Mouse (Mus musculus) C2C12 (cell line): Measurements from ENCODE around the gene Cep57l1. TPM values are rescaled to one million over a fixed set of nuclear protein-coding genes. Genes with fewer than 3 reads are reported as not detected.

Source experiments
- H3K27me3 ChIP-seq: one replicate; pipeline ENCODE4 v1.6.1; 2011; ENCODE audit not compliant: control insufficient read depth, insufficient read depth, insufficient read length
- H3K36me3 ChIP-seq: one replicate; pipeline ENCODE4 v1.6.1; 2011; ENCODE audit not compliant: control insufficient read depth, insufficient read depth
- H3K4me3 ChIP-seq: one replicate; pipeline ENCODE4 v1.5.1; 2011; ENCODE audit warnings: mild to moderate bottlenecking, control low read depth; ENCODE audit not compliant: poor library complexity, insufficient read depth, severe bottlenecking
- H3K79me2 ChIP-seq: one replicate; pipeline ENCODE4 v1.6.1; 2011; ENCODE audit not compliant: control insufficient read depth, insufficient read depth
- H3K79me3 ChIP-seq: one replicate; pipeline ENCODE4 v1.6.1; 2011; ENCODE audit warnings: low read depth, control low read depth
- H3ac ChIP-seq: one replicate; pipeline ENCODE3; 2011; ENCODE audit warnings: low read depth; ENCODE audit not compliant: control insufficient read depth, insufficient read length
- CEBPB ChIP-seq: IDR thresholded peaks from one replicate; pipeline ENCODE4 v1.6.1; 2011; ENCODE audit warnings: low read depth, mild to moderate bottlenecking, control low read depth, moderate library complexity
- CTCF ChIP-seq: IDR thresholded peaks from one replicate; pipeline ENCODE4 v1.5.1; 2011; ENCODE audit not compliant: control insufficient read depth, insufficient read depth, insufficient read length
- FOSL1 ChIP-seq: IDR thresholded peaks from one replicate; pipeline ENCODE4 v1.8.0; 2011; ENCODE audit warnings: mild to moderate bottlenecking, low read length; ENCODE audit not compliant: poor library complexity, insufficient read depth, severe bottlenecking
- MAX ChIP-seq: IDR thresholded peaks from one replicate; pipeline ENCODE4 v1.6.1; 2011; ENCODE audit warnings: mild to moderate bottlenecking, control low read depth
- MYOD1 ChIP-seq: IDR thresholded peaks from one replicate; pipeline ENCODE4 v1.6.1; 2011; ENCODE audit warnings: low read depth; ENCODE audit not compliant: control insufficient read depth, insufficient read length
- MYOG ChIP-seq: IDR thresholded peaks from one replicate; pipeline ENCODE4 v1.6.1; 2011; ENCODE audit not compliant: control insufficient read depth, insufficient read length; ENCODE audit errors: extremely low read depth
- USF1 ChIP-seq: IDR thresholded peaks from one replicate; pipeline ENCODE4 v1.6.1; 2011; ENCODE audit warnings: low read depth, mild to moderate bottlenecking, control low read depth, moderate library complexity
- polyA plus RNA-seq: library from polyadenylated mRNA; unstranded; fragments of >200 nt; fragmentation: generic; extraction: Trizol; gene quantifications from one replicate; pipeline ENCODE4 v1.2.1, GENCODE M21; 2012; ENCODE audit warnings: missing spikeins

The Cep57l1 gene
- polyA plus RNA-seq, 1 experiment: 4.6 TPM

DNA sequence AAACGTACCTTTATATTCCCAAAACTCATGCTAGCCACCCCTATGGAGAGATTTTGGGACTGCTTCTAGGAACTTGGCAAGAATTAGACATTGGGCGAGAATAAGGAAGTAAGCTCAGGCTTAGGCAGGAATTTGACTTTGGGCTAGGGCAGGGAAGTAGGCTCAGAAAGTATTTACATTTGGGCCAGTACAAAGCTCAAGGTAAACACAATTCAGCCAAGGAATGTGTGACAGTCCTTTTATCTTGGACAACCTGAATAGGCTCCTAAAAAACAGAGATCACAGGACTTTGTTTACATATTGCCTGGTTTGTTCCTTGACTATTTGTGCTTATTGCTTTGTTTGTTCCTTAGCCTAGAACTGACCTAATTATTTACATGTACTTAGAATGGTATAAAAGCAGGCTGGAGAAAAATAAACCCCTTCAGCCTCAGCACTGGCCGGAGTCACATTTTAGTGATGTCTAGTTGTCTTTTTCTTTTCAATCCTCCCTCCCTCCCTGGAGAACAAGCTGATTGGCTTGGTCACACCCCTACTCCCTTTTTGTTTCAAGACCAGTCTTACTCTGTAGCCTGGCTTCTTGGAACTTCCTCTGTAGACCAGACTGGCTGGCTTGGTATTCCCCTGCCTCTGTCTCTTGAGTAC lies 45.8 kb downstream of the Cep57l1 start:
- Histone ChIP-seq H3K4me3 (no peak overlapping the region), H3K79me3 (no peaks in the 10 kb centered on the region), H3K36me3 (no peaks in the 10 kb centered on the region), H3ac (no peak overlapping the region), H3K79me2 (no peaks in the 10 kb centered on the region), H3K27me3 (no peaks in the 10 kb centered on the region)
- TF ChIP-seq MYOG: no peak
- TF ChIP-seq FOSL1: no peak
- TF ChIP-seq CTCF: no peak
- no peak for TF ChIP-seq CEBPB
- no peak for TF ChIP-seq MAX
- TF ChIP-seq MYOD1: no peak
- no peak for TF ChIP-seq USF1

DNA sequence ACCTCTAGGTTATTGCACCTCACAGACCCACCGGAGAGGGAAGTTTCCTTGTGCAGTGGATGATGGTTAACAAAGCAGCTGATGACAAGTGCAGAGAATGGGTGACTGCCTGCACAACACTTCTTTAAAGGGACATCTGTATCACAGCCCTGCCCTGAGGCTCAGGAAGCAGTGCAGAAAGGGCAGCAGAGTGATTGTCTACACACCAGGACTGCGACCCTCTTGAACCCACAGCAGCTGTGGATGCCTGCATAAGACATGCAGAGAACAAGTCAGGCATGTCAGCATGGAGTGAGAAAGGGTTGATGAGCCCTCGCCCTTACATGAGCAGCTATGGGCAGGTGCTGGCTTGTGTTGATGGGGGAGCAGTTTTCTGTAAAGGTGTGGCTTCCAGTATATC lies 48.8 kb downstream of the Cep57l1 start:
- Histone ChIP-seq H3K4me3 (no peak overlapping the region), H3K27me3 (no peaks in the 10 kb centered on the region), H3ac (no peak overlapping the region), H3K79me3 (no peaks in the 10 kb centered on the region), H3K36me3 (no peaks in the 10 kb centered on the region), H3K79me2 (no peaks in the 10 kb centered on the region)
- TF ChIP-seq CEBPB (no peak), MYOG (no peak), CTCF (no peak), MYOD1 (no peak), MAX (no peak), FOSL1 (no peak), USF1 (no peak)

DNA sequence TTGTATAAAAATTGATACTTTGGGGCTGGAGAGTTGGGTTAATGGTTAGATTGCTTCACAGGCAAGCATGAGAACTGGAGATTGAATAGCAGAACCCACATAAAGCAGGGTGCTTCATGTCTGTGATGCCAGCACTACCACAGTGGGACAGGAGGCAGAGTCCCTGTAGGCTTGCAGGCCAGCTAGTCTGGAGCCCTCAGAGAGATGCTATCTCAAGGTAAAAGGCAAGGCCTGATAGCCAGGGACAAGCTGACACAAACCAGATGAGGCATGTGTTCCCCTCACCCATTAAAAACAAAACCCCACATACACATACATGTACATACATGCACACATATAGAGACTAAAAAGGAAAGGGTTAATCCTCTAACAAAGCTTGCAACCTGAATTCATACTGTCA lies 51.6 kb downstream of the Cep57l1 start:
- Histone ChIP-seq H3K36me3 (no peaks in the 10 kb centered on the region), H3K79me3 (no peaks in the 10 kb centered on the region), H3ac (no peak overlapping the region), H3K4me3 (no peak overlapping the region), H3K27me3 (no peaks in the 10 kb centered on the region), H3K79me2 (no peaks in the 10 kb centered on the region)
- TF ChIP-seq USF1 (no peak), MYOD1 (no peak), CEBPB (no peak), MAX (no peak), CTCF (no peak), FOSL1 (no peak), MYOG (no peak)

DNA sequence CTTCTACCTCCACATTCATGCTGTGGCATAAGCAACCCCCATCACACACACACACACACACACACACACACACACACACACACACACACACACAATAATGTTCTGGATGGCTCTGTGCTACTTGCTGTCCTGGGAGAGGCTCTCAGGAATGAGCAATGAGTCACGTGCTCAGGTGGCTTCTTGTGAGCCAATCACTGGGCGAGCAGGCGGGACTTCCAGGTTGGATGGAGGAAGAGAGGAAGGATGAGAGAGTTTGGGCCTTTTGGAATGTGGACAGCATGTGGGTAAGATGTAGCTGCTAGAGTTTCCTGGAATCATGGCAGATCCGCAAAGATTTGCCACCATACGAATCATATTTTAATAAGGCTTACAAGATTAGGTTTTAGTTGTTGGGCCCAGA lies 52.4 kb downstream of the Cep57l1 start:
- no peak overlapping the region for H3ac ChIP-seq
- no peaks in the 10 kb centered on the region for H3K79me3 ChIP-seq
- no peaks in the 10 kb centered on the region for H3K79me2 ChIP-seq
- no peaks in the 10 kb centered on the region for H3K27me3 ChIP-seq
- no peak overlapping the region for H3K4me3 ChIP-seq
- TF ChIP-seq FOSL1 (no peak), USF1 (peak; percentile 6)
- H3K36me3 ChIP-seq: no peaks in the 10 kb centered on the region

DNA sequence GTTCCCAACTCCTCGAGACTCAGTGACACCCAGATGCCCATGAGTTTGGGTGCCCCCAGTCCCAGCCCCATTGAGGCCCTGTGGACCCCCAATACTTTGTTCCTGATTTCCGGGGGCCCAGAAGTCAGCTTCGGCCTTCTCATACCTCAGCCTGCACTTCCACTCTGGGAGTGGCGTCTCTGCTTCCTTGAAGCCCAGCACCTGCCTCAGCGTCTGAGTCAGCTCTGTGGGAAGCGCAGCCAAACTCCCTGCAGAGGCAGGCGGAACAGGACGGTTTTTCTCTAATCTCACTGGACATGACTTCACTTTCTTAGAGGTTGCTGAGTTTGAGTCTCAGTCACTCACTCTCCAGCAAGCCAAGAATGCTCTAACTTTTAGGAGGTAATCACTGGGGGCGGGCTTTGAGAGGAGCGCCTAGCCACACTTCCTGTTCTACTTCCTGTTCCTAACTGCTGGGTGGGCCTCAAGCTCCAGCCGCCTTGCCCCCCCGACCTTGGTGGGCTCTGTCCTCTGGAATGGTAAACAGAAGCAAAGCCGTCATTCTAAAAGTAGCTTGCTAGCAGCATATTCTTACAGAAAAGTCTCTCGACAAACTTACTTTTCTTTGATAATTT lies 57.7 kb downstream of the Cep57l1 start:
- Histone ChIP-seq H3K36me3 (no peaks in the 10 kb centered on the region), H3K79me2 (no peaks in the 10 kb centered on the region), H3K4me3 (no peak overlapping the region), H3K79me3 (no peaks in the 10 kb centered on the region), H3K27me3 (no peaks in the 10 kb centered on the region), H3ac (no peak overlapping the region)
- no peak for TF ChIP-seq CEBPB
- no peak for TF ChIP-seq MYOG
- no peak for TF ChIP-seq USF1
- TF ChIP-seq FOSL1: no peak
- no peak for TF ChIP-seq CTCF
- no peak for TF ChIP-seq MYOD1
- TF ChIP-seq MAX: no peak

DNA sequence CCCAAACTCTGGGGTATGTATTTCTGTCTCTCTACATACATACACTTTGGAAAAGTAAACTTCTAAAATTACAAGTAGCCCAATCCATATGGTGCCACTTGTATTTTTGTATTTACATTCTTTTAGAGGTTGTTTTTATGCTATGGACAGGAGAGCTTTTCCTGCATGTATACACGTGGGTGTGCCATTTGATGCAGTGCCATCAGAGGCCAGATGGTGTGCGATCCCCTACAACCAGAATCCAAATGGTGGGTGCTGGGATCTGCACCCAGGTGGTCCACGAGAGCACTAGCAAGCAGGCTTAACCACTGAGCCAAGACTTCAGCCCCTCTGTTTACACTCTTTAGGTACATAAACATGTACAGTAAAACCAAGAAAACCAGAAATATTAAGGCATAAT lies 60.4 kb downstream of the Cep57l1 start:
- TF ChIP-seq FOSL1 (no peak), CEBPB (no peak), MYOG (no peak), USF1 (no peak), CTCF (no peak), MAX (no peak), MYOD1 (no peak)
- no peaks in the 10 kb centered on the region for H3K27me3 ChIP-seq
- H3K79me3 ChIP-seq: no peaks in the 10 kb centered on the region
- H3ac ChIP-seq: no peak overlapping the region
- no peak overlapping the region for H3K4me3 ChIP-seq
- peaks cover 7% of the 10 kb centered on the region for H3K36me3 ChIP-seq
- no peaks in the 10 kb centered on the region for H3K79me2 ChIP-seq
